Mouse (Mus musculus) layer of hippocampus, postnatal 36 days (tissue): Measurements from ENCODE around the gene Glcci1. TPM values are rescaled to one million over a fixed set of nuclear protein-coding genes. Genes with fewer than 3 reads are reported as not detected.
A peak's percentile ranks its signal among the peaks of the same experiment; 100 is the strongest.
"Not testable (repeated sequence)": the region's sequence is repeated elsewhere in the genome, so short reads cannot be mapped to it uniquely, and the experiment has no call there.

Source experiments
- DNase-seq, 2 experiments: peaks; one replicate each; pipeline ENCODE4 v3.0.0; 2022
- total RNA-seq, 2 experiments: library from RNA; stranded (reverse); gene quantifications; 2 replicates each; pipeline ENCODE4 v1.2.3; 2021

Gene Glcci1
- total RNA-seq, 2 experiments from 2014 or later, result 77.4 to 85.2 TPM

DNA sequence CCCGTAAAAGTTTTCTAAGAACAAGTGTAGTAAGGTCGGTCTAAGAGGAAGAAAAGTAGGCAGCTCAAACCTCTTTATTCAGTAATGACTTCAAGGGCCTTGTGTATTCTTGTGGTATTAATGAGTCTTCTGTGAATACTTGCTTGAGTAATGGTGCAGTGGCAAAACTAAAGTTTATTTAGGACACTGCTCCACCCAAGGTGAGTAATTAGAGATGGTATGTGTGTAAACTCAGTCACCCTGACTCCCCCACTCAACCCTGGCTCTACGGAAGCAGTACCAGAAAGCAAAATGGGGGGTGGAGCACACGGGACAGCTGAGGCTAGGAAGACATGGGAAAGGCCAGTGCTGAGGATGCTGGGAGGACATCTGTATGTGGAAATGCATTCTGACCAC lies 13.6 kb upstream of the Glcci1 start:
- no peak for DNase-seq

DNA sequence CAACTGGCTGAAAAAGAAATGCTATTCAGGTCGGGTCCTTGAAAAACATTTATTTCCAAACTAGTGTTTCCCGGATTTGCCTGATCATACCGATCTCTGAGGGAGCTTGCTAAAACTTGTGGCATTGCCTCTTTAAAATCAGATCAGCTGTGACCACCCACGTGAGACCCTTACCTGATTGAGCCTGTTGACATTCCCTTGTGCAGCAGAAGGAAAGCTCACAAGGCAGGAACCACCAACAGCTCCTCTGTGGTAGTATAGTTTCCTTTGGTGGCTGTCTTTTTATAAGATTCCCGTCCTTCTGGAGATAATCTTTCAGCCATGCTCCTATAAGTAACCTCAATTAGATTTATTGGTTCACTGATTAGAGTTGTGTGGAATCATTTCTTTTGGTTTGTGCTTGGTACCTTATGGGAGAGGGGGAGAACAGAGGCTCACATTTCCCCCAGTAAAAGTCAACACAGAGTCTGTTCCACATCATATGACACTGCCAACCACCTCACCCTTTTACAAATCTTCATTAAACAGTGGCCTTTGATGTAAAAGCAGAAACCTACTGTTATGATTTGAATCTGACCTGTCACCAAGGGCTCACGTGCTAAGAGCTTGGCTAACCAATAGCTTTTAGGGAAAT lies 12.0 kb upstream of the Glcci1 start:
- no peak for DNase-seq

DNA sequence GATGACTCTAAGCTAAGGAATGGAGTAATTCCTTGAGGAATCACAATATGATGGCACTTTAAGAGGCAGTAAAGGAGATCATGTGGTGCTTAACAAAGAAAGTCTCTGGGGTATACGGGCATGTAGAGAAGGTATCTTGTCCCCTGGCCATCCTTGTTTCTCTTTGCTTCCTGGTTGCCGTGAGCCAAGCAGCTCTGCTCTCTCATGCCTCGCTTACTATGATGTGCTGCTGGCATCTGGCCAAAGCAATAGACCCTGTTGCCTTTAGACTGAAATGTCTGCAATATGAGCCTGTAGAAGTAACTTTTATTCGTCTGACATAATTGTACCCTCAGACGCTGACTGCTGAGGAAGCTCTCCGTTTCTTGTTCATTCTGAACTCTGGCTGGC lies 11.5 kb upstream of the Glcci1 start:
- no peak for DNase-seq

DNA sequence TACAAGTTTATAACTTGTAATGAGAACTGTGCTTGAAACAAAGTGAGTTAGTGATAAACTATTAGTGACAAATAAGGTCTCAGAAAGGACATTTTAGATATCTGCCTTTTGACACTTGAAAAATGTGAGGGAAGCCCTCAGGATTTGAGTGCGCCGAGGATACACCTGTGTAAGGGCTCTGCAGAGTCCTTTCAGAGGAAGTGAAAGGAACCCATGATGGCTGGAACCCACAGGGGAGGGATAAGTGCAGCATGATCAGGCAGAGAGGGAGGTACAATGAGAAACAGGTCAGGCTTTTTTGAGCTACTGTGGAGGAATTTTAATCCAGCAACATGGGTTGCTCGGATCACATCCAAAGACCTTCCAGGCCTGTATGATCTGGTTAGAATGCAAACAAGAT lies 10.4 kb upstream of the Glcci1 start:
- DNase-seq, result no peak

DNA sequence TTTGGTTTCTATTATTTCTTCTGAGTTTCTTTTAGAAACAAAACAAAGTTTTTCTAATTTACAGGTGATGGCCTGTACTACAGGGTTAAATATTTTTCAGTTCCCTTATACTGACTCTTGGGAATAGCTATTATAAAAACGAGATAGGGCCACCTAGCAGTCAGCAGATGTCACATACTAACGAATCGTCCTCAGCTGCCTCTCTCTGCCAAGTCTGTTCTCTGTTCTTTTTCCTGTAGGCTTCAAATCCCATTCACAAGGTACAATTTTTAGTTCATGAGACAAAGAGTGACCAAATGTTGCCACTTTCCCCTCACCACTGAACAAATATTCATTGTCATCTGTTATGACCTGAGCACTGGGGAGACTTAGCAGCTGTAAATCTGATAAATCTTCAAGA lies 5.4 kb upstream of the Glcci1 start:
- DNase-seq, result no peak

DNA sequence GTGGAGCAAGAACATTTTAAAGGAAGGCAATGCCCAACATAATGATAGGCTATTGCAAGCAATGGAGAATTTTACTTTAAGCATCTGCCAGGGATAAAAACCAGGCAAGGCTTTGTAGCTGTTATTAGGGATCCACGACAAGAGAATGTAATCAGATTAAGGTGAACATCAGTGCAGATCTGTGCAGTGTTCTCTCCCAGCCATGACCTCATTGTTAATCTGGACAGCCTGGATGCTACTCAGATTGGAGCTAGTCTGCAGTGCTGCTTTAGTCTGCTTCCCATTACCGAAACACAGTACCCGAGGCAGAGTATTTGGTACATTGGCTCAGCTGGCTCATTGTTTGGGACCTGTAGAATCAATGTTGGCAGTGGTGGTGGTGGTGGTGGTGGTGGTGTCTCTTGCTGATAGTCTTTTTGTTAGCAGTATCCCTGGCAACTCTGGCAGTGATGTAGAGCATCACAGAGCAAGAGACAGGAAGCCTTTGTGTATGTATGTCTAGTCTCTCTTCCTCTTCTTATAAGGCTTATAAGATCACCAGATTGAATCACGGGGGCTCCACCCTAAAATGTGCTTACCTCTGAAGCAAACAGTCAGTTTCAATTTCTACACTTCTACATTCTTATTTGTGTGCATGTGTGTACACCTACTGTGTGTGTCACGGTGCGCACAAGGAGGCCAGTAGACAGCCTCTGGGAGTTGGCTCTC lies 4.7 kb upstream of the Glcci1 start:
- no peak for DNase-seq

DNA sequence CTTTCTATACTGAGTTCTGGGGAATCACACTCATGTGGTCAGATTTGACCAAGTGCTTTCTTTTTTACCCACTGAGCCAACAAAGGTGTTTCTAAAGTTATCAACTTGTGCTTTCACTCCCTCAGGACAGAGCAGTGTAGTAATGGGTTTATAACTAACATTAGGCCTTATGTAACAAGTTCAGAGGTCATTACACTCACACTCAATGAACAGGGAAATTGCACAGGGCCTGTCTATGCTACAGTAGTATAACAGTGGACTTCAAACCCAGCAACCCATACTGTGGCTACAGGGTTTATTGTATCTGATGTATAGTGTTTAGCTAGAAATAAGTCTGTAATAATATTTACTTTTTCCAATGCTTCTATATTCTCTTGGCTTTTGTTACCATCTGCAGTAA lies 2.8 kb upstream of the Glcci1 start:
- no peak for DNase-seq

DNA sequence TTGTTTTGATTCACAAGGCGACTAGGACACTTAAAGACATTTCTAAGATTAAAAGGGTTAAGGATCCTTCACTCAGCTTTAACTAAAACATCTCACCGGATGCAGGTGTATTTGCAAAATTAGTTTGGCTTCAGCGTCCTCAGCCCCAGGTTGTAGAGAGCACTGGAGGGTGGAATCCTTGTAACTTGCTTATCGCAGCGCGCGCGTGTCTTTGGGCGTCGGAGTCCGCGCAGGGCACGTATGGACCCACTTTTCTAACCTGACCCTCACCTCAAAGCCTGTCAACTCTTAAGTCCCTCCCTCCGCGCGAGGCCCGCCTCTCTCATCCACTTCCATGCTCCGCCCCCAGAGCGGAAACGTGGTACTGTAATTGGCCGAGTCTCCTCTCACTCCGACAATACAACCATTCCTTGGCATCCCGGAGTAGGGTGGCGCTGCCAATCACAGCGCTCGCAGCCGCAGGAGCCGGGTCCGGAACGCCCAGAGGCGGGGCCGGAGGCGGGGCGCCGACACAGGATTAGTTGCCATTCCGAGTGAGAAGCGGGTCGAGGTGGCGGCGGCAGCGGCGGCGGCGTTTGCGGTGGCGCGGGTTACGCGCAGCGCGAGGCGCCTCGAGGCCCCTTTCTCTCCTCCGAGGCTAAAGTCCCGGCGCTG lies 390 bp upstream of the Glcci1 start:
- peak; percentile 99 for DNase-seq

DNA sequence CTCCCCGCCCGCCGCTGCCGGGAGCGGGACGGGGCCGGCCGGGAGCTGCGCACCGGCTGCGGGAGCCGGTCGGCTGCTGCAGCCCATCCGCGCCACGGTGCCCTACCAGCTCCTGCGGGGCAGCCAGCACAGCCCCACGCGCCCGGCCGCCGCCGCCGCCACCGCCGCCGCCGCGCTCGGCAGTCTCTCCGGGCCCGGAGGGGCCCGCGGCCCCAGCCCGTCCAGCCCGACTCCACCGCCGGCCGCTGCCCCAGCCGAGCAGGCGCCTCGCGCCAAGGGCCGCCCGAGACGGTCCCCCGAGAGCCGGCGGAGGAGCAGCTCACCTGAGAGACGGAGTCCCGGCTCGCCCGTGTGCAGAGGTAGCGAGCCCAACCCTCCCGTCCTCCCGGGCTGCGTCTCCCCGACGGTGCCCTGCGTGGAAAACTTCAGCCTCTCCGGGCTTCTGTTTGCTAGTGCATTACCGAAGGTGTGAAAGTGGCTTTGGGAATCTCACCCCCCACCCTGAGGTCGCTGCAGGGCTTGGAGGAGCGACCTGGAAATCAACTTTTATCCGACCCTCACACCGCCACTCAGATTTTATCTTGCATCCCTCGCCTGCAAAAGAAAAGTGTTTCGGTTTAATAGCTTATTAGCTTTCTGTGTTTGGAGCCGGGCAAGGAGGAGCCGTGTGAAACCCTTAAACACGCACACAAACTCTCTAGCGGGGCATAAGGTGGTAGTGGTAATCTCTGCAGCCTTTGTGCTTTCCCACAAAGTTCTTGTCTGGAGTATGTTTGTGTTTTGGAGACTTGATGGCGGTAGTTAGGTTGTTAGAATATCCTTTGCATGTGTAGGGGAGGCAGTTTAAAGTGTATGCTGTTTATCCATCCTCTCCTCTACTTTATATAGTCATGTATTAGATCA lies 812 bp downstream of the Glcci1 start:
- peak; percentile 43 to 44 for DNase-seq

DNA sequence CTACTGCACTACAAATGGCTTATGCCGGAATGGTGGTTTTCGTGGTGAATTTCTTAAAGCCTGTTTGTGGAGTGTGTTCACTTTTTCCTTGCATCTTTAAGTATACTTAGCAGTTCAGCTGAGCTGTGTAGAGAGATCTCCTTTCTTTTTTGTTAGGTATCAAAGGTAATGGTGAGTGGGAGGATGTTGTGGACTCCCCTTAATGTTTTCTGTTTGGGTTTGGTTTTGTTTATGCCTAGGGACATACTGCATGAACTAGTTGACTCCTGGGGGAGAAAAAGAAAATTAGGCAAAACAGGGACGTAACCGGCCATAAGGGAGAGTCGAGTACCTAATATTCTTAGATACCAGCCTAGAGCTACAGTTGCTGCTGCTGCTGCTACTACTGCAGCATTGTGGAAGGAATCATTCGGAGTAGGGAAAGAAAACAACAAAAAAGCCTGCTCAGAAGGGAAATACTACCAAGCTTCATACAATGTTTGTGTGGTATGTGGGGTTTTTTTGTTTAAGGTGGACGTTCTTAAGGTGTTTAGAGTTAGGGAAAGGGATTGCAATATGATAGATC lies 1.5 kb downstream of the Glcci1 start:
- DNase-seq, result no peak

DNA sequence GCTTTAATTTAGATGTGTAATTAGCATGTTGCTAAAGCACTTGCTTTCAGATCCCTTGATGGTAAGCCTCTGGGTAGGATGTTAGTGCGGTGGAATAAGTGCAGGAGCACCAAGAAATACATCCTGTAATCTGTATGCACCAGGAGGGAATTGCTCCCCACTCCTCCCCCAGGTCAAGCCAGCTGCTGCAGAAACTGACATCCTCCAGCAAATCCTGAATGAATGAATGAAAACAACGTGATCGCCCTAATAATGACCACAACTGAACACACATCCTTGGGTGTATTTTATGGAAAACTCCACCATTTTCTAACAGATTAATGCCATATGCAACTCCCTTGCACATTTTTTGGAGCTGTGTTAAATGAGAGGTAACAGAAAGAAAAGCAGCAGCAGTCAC lies 2.0 kb downstream of the Glcci1 start:
- no peak for DNase-seq

DNA sequence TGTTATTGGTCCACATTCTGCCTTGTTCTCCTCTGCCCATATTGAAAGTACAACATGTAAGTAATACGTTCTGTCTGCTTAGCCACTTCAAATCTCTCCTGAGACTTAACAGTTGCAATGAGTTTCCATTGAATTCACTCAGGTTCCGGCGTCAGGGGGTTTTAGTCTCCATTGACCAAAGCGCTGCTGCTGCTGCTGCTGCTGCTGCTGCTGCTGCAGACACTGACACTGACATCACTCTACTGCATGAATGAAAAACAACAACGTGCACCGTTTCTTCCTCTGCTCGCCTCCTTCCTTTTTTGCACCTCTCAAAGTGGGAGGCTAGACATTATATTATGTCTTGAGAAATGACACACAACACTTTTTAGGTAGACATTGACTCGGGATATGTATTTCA lies 3.0 kb downstream of the Glcci1 start:
- no peak for DNase-seq

DNA sequence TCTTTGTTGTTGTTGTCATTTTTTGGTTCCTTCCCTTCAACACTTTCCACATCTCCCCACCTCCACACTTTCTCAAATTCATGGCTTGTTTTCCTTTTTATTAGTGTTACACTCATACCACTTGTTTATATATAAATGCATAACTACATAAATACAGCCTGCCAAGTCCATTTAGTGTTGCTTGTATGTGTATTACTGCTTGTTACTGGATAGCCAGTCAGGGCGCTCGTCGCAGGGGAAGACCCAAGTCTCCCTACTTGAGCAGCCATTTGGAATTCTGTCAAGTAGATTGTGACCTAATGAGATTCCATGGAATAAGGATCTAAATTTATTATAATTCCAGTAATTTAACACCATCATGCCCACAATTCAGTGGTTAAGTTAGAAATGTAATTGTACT lies 10.3 kb downstream of the Glcci1 start:
- no peak for DNase-seq

DNA sequence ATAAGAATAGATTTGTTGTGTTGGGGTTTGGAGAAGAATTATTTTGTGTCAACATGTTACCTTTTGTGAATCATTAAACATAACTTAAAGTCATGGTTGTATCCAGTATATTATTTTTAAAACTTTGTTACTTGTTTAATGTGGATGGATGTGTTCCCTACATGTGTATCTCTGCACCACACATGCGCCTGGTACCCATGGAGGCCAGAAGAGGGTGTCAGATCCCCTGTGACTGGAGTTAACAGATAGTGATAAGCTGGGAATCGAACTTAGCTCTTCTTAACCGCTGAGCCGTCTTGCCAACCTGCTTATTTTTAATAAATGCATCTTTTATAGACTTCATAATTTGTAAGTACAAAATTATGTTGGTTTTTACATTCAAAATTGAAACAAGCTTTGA lies 11.8 kb downstream of the Glcci1 start:
- no peak for DNase-seq

DNA sequence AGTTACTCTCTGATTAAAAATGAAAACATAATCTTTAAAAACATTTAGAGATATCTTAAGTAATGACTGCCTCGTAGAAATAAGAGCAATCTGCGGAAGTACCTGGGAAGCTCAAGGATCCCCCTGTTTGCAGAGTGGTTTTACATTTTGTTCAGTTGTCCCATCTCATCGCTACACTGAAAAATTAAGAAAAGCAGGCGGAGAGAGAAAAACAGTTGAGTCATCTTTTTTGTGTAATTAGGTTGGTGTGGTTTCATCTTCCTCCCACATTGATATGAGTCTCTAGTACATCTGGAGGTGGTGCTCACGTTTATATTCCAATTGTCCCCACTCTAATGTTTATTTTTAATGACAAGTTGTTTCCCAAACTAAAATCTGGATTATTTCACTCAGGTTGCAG lies 15.3 kb downstream of the Glcci1 start:
- no peak for DNase-seq

DNA sequence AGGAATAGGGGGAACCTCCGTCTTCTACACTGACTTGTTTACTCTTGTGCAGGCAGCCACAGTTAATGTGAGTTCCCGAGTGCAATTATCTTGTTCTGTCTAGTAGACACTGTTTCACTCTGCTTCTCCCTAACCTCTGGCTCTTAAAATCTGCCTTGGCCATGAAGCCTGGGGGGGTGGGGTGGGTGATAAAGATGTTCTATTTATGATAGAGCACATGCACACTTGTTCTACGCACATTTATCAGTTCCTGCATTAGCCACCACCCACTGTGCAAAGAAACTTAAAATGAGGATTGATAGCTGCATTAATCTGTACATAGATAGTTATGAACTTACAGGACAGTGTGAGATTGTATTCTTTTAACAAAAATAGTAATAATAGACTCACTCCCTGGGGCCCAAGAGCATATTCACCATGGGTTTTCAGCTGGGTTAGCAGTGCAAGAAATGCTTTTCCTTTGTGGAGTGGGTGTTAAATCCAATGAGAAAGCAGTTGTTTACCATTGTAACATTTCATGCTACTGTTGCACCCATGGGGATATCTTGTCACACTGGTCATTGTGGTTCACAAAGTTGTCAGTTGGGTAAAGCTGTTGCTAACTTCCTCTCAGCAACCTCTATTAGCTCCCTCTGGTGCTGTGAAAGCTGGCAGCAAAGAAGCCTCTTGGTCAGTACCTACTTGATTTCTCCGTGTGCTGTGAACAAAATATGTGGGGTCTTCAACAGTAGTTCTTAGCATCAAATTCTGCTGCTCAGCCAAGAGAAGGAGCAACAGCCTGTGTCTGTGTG lies 21.9 kb downstream of the Glcci1 start:
- no peak for DNase-seq

DNA sequence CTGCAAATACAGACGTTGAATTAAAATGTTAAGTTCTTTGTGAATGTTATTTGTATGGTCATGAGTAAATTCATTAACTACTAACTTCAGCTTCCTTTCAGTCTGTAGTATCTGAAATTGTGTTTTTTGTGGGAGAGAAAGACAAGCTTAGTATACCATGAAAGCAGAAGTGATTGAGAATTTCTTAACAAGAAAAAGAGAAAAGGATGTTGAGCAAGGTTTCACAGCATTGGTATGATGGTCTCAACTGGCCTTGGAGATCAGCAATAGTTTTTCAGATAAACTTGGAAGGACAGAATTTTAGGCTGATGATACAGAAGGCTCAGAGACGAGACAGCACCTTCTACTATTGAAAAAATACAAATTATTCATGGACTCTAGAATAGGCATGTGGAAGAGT lies 27.5 kb downstream of the Glcci1 start:
- DNase-seq, result no peak

DNA sequence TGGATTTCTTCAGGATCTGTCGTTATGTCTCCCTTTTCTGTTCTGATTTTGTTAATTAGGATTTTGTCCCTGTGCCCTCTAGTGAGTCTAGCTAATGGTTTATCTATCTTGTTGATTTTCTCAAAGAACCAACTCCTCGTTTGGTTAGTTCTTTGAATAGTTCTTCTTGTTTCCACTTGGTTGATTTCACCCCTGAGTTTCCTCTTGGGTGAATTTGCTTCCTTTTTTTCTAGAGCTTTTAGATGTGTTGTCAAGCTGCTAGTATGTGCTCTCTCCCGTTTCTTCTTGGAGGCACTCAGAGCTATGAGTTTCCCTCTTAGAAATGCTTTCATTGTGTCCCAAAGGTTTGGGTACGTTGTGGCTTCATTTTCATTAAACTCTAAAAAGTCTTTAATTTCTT lies 32.1 kb downstream of the Glcci1 start:
- DNase-seq, result not testable (repeated sequence)

DNA sequence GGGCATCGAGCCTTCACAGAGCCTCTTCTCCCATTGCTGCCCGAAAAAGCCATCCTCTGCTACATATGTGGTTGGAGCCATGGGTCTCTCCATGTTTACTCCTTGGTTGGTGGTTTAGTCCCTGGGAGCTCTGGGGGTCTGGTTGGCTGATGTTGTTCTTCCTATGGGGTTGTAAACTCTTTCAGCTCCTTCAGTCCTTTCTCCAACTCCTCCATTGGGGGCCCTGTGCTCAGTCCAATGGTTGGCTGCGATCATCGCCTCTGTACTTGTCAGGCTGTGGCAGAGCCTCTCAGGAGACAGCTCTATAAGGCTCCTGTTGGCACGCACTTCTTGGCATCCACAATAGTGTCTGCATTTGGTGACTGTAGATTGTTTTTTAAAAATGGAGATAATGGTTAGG lies 35.4 kb downstream of the Glcci1 start:
- DNase-seq, result no peak

DNA sequence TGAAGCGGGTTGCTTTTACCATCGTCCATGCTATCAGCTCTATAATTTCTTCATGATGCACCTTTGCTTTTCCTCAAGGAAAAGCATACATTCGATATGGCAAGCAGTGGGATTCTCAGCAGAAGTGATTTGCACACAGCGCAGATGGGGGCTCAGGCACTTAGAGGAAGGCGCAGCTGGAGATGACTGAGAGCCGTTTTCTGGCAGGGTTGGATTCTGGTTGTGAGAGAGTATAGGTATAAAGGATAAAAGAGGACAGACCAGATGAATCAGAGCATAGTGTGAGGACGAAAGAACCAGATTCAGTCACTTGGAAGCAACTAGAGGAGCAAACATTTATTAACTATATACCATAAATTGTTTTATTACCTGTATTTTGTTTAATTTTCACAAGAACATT lies 36.4 kb downstream of the Glcci1 start:
- DNase-seq, result no peak

DNA sequence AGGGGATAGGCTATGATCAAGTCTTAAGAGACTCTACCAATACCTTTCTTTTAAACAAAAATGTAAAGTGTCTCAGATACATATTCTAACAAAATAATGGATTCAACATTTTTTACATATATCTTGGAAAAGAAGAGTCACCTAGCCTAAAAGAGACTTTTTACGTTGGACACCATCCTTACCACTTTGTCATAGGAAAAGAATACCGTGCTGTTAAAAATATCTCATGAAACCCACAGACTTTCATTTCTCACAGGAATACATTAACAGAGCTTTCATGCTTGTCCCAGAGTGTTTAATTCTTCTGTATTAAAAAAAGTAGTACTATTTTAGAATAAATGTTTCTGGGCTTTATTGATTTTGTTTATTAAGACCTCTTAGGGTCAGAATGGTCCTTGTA lies 41.8 kb downstream of the Glcci1 start:
- DNase-seq, result no peak
